Mouse (Mus musculus): ENCODE measurements at regions not wholly inside any gene's neighbourhood (a gene's known extent, or its start where the extent isn't known, plus 50 kb on each side); places are given as distances from the start of the nearest gene placed in this dataset.

DNA sequence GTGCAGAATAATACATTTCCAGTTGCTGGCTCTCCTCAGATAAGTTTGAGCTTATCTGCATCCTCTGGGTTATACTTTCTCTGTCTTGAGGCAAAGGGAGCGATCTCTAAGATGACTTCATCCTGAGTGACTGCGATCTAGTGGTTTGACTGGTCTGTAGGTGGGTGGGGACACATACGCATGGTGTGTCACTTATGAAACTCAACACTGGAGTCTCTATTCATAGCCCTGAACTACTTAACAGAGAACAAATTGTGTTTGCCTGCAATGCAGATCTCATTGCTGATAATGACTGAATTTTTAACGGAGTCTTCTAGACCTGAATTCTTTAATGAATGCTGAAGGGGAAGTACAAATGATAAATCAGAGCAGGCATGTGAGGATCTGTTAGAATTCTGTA, 244.7 kb upstream of the Msx2 start:
- no peak for DNase-seq (ENCODE audit: extremely low read depth, insufficient read length, low spot score)

DNA sequence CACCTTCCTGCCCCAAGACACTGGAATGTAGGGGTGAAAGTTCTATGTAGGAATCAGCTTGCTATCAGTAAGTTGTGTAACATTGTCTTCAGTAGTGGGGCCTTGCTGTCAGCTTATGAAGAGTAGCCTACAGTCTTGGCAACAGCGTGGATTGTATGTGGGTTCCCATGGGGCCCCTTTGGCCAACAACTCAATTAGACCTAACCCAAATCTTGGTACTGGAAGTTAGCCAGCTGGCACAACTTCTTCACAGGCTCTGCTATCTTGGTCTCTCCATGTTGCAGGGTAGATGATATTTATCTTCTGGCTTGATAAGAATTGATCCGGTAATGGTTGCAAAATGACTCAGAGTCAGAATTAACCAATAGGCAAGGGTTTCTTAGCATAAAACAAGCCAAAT, 244.2 kb upstream of the Msx2 start:
- DNase-seq (ENCODE audit: extremely low read depth, insufficient read length, low spot score), result no peak

GRCm38 (mm10) chr13:53709062-53709461, 236.2 kb upstream of the Msx2 start:
- no peak for DNase-seq (ENCODE audit: extremely low read depth, insufficient read length, low spot score)

GRCm38 (mm10) chr13:53707548-53707947, 234.7 kb upstream of the Msx2 start:
- DNase-seq (ENCODE audit: extremely low read depth, insufficient read length, low spot score), result no peak

DNA sequence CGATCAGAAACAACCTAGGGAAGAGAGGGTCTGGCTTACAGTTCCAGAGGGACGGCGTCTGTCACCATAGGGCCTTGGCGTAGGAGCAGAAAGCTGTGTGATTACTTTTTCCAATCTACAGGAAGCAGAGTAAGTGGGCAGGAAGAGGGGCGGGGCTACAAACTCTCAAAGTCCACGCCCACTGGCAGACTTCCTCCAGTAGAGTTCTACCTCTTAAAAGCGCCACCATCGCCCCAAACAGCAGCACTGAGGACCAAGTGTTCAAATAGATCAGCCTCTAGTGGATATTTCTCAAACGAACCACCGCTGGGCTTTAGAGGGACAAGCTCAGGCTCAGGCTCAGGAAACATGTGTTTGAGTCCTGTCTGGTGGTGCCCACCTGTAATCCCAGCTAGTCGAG, 231.2 kb upstream of the Msx2 start:
- no peak for DNase-seq (ENCODE audit: extremely low read depth, insufficient read length, low spot score)

GRCm38 (mm10) chr13:53700236-53700635, 227.4 kb upstream of the Msx2 start:
- no peak for DNase-seq (ENCODE audit: extremely low read depth, insufficient read length, low spot score)

- no peak for DNase-seq (ENCODE audit: extremely low read depth, insufficient read length, low spot score)
These were observed 225.1 kb upstream of the Msx2 start for GRCm38 (mm10) chr13:53697954-53698353.

DNA sequence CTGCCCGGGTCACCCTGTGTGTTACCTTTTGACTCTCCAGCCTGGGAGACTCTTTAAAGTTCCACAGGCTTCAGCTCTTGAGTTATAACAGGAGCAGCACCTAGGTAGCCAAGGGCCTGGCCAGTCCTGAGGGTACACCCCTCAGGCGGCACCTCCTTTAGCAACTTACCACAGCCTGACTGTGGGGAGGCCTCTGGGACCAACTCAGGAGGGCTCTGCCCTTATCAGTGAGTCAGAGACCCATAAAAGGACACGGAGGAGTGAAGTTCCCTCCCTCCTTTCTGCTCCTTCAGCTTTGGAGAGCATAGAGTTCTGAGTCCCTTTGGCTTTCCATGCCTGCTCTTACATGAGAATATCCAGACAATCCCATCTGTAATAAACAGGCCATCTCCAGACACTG, 222.5 kb upstream of the Msx2 start:
- DNase-seq (ENCODE audit: extremely low read depth, insufficient read length, low spot score), result no peak

GRCm38 (mm10) chr13:53688934-53689333, 216.1 kb upstream of the Msx2 start:
- DNase-seq (ENCODE audit: extremely low read depth, insufficient read length, low spot score), result no peak

DNA sequence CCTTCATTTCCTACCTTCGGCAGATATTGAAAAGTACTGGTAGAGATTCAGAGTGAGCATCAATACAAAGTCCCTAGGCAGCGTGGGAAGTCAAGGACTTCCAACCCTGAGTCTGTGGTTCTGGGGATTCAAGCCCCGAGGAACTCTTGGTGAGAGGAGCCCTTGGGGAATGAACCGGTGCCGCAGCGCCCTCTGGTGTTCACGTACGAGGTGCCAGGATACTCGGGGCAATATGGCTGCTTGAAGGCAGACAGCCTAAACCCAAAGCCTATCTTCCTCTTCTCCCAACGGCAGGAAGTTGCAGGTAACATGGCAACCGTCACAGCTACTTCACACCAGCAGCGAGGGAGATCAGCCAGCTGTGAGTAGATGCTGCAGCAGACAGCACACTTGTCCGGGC, 215.6 kb upstream of the Msx2 start:
- peak; percentile 51 for DNase-seq (ENCODE audit: extremely low read depth, insufficient read length, low spot score)

- DNase-seq (ENCODE audit: extremely low read depth, insufficient read length, low spot score), result no peak
These were observed 211.6 kb upstream of the Msx2 start for GRCm38 (mm10) chr13:53684498-53684897.

DNA sequence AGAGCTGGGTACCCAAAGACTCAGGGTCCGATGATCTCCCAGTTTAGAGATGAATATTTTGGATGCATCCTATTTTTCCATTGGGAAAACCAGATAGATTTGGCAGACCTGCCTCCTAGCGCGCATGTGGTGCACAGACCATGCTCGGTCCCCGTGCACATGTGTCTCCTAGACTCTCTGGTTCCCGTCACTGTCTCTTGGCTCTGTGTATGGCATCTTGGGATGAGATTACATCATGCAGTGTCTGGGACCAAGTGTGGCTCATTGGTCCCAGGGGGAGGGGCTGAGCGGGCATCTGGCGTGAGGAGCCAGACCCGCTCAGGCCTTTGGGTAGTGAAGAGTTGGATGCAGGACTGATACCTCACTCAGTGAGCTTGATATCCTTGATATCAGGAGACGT, 204.3 kb upstream of the Msx2 start:
- no peak for DNase-seq (ENCODE audit: extremely low read depth, insufficient read length, low spot score)

DNA sequence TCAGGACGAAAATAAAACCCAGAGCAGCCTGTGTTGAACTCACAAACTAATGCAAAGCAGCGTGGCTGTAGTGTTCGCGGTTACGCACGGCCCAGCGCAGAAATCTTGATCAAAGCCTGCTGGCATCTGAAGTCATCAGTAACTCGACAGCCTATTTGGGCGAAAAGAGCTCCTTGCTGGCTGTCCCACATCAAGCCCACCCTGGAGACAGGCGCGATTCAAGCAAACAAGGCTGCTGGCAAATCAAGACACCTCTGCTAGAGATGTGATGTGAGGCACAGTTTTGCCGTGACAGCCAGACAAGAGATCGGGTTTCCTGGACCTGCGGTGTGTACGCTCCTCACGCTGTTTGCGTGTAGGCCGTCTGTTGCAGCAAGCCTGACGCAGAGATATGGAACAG, 197.5 kb upstream of the Msx2 start:
- DNase-seq (ENCODE audit: extremely low read depth, insufficient read length, low spot score), result no peak

DNA sequence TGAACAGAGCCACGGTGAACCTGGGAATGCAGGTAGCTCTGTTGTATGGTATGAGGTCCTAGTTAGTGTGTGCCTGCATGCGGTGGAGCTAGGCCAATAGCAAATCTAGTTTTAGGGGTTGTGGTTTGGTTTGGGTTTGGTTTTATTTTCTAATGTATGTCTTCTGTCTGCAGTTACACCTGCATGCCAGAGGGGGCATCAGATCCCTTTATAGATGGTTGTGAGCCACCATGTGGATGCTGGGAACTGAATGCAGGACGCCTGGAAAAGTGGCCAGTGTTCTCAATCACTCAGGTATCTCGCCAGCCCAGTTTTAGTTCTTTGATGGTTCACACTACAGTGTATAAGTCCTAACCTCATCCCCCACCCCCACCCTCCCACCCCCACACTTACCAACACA, 194.6 kb upstream of the Msx2 start:
- no peak for DNase-seq (ENCODE audit: extremely low read depth, insufficient read length, low spot score)

DNA sequence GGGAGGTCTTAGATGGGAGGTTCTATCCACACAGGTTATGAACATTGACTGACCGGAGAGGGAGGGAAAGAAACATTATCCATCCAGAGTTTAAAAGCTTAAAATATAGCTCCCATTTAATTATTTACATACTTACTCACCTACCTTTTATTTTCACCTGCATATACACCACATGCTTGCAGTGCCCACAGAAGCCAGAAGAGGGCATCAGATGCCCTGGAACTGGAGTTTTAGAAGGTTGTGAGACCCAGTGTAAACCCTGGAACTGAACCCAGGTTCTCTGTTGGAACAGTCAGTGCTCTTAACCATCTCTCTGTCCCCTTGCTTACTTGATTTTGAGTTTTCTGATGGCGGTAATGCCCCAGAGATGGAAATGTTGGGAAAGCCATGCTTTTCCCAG, 192.7 kb upstream of the Msx2 start:
- no peak for DNase-seq (ENCODE audit: extremely low read depth, insufficient read length, low spot score)

GRCm38 (mm10) chr13:53664631-53665230, 191.9 kb upstream of the Msx2 start:
- DNase-seq (ENCODE audit: extremely low read depth, insufficient read length, low spot score), result no peak

- no peak for DNase-seq (ENCODE audit: extremely low read depth, insufficient read length, low spot score)
These were observed 180.0 kb upstream of the Msx2 start for GRCm38 (mm10) chr13:53652826-53653225.

DNA sequence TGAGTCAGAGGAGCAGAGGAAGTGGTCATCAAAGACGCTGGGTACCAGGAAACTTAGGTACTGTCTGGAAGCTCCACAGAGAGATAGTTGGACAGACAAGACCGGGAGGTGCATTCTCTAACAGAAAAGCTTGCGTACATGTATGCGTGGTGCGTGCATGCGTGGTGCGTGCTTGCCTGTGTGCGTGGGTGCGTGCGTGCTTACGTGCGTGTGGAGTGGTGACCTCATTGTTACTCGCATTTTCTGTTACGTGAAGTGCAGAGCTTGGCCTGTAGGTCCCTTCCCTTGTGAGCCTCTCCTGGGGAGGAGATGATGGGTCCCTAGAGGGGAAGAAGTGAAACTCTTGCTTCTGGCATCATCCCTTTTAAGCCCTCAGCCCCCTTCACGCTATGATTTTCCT, 175.5 kb upstream of the Msx2 start:
- no peak for DNase-seq (ENCODE audit: extremely low read depth, insufficient read length, low spot score)

- no peak for DNase-seq (ENCODE audit: extremely low read depth, insufficient read length, low spot score)
These were observed 169.7 kb upstream of the Msx2 start for GRCm38 (mm10) chr13:53642557-53642956.

GRCm38 (mm10) chr13:53639584-53639983, 166.7 kb upstream of the Msx2 start:
- DNase-seq (ENCODE audit: extremely low read depth, insufficient read length, low spot score), result no peak

- DNase-seq (ENCODE audit: extremely low read depth, insufficient read length, low spot score), result no peak
These were observed 166.2 kb upstream of the Msx2 start for GRCm38 (mm10) chr13:53639115-53639514.

- DNase-seq (ENCODE audit: extremely low read depth, insufficient read length, low spot score), result no peak
These were observed 163.1 kb upstream of the Msx2 start for GRCm38 (mm10) chr13:53636011-53636410.

GRCm38 (mm10) chr13:53634637-53635203, 161.8 kb upstream of the Msx2 start:
- DNase-seq (ENCODE audit: extremely low read depth, insufficient read length, low spot score), result no peak

Measured in 3134 (cell line).